Mouse (Mus musculus): ENCODE results near the gene Sipa1.

- no peak for TF ChIP-seq TAL1 (IDR thresholded peaks at IDR 0.05; ENCODE audit: low read length)
- TF ChIP-seq GATA1 (IDR thresholded peaks at IDR 0.05; ENCODE audit: low read length): no peak
These were observed 1.2 kb downstream of the Sipa1 start for GRCm38 (mm10) chr19:5662310-5662709.

All from erythroblast, embryonic 14.5 days (primary cell).